Mouse (Mus musculus): ENCODE measurements around the gene Pomt1. TPM values are rescaled to one million over a fixed set of nuclear protein-coding genes. Genes with fewer than 3 reads are reported as not detected.

The Pomt1 gene
- polyA plus RNA-seq, 2 experiments = 22.9 to 36.4 TPM

- no peak for ATAC-seq (ENCODE audit: low FRiP score, low read depth)
- no peak for TF ChIP-seq POLR2A (IDR thresholded peaks at IDR 0.05; ENCODE audit: borderline replicate concordance, extremely low read depth, insufficient read depth, insufficient read length)
Observed at GRCm38 (mm10) chr2:32220969-32221368, 15.4 kb upstream of the Pomt1 start.

GRCm38 (mm10) chr2:32221577-32221976 is 14.8 kb upstream of the Pomt1 start:
- Histone ChIP-seq H3K36me3 (ENCODE audit: control insufficient read depth, insufficient read depth, low read length) (peaks cover 100% of the 10 kb centered on the region), H3K4me3 (replicated peaks; ENCODE audit: low read length) (no peak overlapping the region), H3K4me2 (replicated peaks; ENCODE audit: low read depth, low read length, severe bottlenecking) (no peak overlapping the region), H3K27ac (replicated peaks; ENCODE audit: low read depth, low read length) (no peak overlapping the region), H3K9me3 (ENCODE audit: control insufficient read depth, low read length) (no peaks in the 10 kb centered on the region), H3K9ac (ENCODE audit: low read depth, low read length, severe bottlenecking) (no peak overlapping the region), H3K4me1 (ENCODE audit: control insufficient read depth, insufficient read depth, low read length) (no peaks in the 10 kb centered on the region), H3K27me3 (ENCODE audit: control insufficient read depth, insufficient read depth, low read length) (no peaks in the 10 kb centered on the region)
- TF ChIP-seq POLR2A (IDR thresholded peaks at IDR 0.05; ENCODE audit: borderline replicate concordance, extremely low read depth, insufficient read depth, insufficient read length) = no peak
- WGBS = 92% methylated on average over 7 of the region's 7 CpGs
- ATAC-seq (ENCODE audit: low FRiP score, low read depth) = no peak
- DNase-seq (ENCODE audit: low spot score) = no peak

More at GRCm38 (mm10) chr2:32220969-32221368, 15.4 kb upstream of the Pomt1 start:
- H3K9me3 ChIP-seq (ENCODE audit: control insufficient read depth, low read length) = no peaks in the 10 kb centered on the region
- no peak overlapping the region for H3K4me2 ChIP-seq (replicated peaks; ENCODE audit: low read depth, low read length, severe bottlenecking)
- H3K4me1 ChIP-seq (ENCODE audit: control insufficient read depth, insufficient read depth, low read length) = no peaks in the 10 kb centered on the region
- H3K27me3 ChIP-seq (ENCODE audit: control insufficient read depth, insufficient read depth, low read length) = no peaks in the 10 kb centered on the region
- no peak overlapping the region for H3K27ac ChIP-seq (replicated peaks; ENCODE audit: low read depth, low read length)
- WGBS = 96% methylated on average over 10 of the region's 10 CpGs
- H3K36me3 ChIP-seq (ENCODE audit: control insufficient read depth, insufficient read depth, low read length) = peaks cover 100% of the 10 kb centered on the region
- H3K4me3 ChIP-seq (replicated peaks; ENCODE audit: low read length) = no peak overlapping the region
- DNase-seq (ENCODE audit: low spot score) = no peak
- no peak overlapping the region for H3K9ac ChIP-seq (ENCODE audit: low read depth, low read length, severe bottlenecking)

GRCm38 (mm10) chr2:32222057-32222456 is 14.3 kb upstream of the Pomt1 start:
- WGBS = 82% methylated on average over 10 of the region's 10 CpGs
- Histone ChIP-seq H3K27me3 (ENCODE audit: control insufficient read depth, insufficient read depth, low read length) (no peaks in the 10 kb centered on the region), H3K4me3 (replicated peaks; ENCODE audit: low read length) (no peak overlapping the region), H3K4me2 (replicated peaks; ENCODE audit: low read depth, low read length, severe bottlenecking) (no peak overlapping the region), H3K4me1 (ENCODE audit: control insufficient read depth, insufficient read depth, low read length) (no peaks in the 10 kb centered on the region), H3K9ac (ENCODE audit: low read depth, low read length, severe bottlenecking) (no peak overlapping the region), H3K9me3 (ENCODE audit: control insufficient read depth, low read length) (no peaks in the 10 kb centered on the region), H3K36me3 (ENCODE audit: control insufficient read depth, insufficient read depth, low read length) (peaks cover 100% of the 10 kb centered on the region), H3K27ac (replicated peaks; ENCODE audit: low read depth, low read length) (no peak overlapping the region)
- DNase-seq (ENCODE audit: low spot score) (no peak), ATAC-seq (ENCODE audit: low FRiP score, low read depth) (no peak)
- TF ChIP-seq POLR2A (IDR thresholded peaks at IDR 0.05; ENCODE audit: borderline replicate concordance, extremely low read depth, insufficient read depth, insufficient read length) = no peak

- no peaks in the 10 kb centered on the region for H3K27me3 ChIP-seq (ENCODE audit: control insufficient read depth, insufficient read depth, low read length)
- TF ChIP-seq POLR2A (IDR thresholded peaks at IDR 0.05; ENCODE audit: borderline replicate concordance, extremely low read depth, insufficient read depth, insufficient read length) = no peak
- peak overlapping the region; percentile 74 for H3K4me2 ChIP-seq (replicated peaks; ENCODE audit: low read depth, low read length, severe bottlenecking)
- H3K27ac ChIP-seq (replicated peaks; ENCODE audit: low read depth, low read length) = peak overlapping the region; percentile 75
- H3K9ac ChIP-seq (ENCODE audit: low read depth, low read length, severe bottlenecking) = peak overlapping the region; percentile 67
- H3K4me3 ChIP-seq (replicated peaks; ENCODE audit: low read length) = peak overlapping the region; percentile 60
- WGBS = 30% methylated on average over 7 of the region's 7 CpGs
- ATAC-seq (ENCODE audit: low FRiP score, low read depth) (no peak), DNase-seq (ENCODE audit: low spot score) (no peak)
- H3K9me3 ChIP-seq (ENCODE audit: control insufficient read depth, low read length) = no peaks in the 10 kb centered on the region
- H3K4me1 ChIP-seq (ENCODE audit: control insufficient read depth, insufficient read depth, low read length) = peaks cover 18% of the 10 kb centered on the region
- H3K36me3 ChIP-seq (ENCODE audit: control insufficient read depth, insufficient read depth, low read length) = peaks cover 43% of the 10 kb centered on the region
Observed at GRCm38 (mm10) chr2:32235433-32235832, 957 bp upstream of the Pomt1 start.

GRCm38 (mm10) chr2:32236760-32237487 is 534 bp downstream of the Pomt1 start:
- DNase-seq (ENCODE audit: low spot score) = peak; percentile 71
- Histone ChIP-seq H3K9ac (ENCODE audit: low read depth, low read length, severe bottlenecking) (peak overlapping the region; percentile 67), H3K27me3 (ENCODE audit: control insufficient read depth, insufficient read depth, low read length) (no peaks in the 10 kb centered on the region), H3K4me3 (replicated peaks; ENCODE audit: low read length) (peak overlapping the region; percentile 60), H3K9me3 (ENCODE audit: control insufficient read depth, low read length) (no peaks in the 10 kb centered on the region), H3K4me2 (replicated peaks; ENCODE audit: low read depth, low read length, severe bottlenecking) (peak overlapping the region; percentile 74), H3K36me3 (ENCODE audit: control insufficient read depth, insufficient read depth, low read length) (peaks cover 28% of the 10 kb centered on the region), H3K4me1 (ENCODE audit: control insufficient read depth, insufficient read depth, low read length) (peaks cover 18% of the 10 kb centered on the region), H3K27ac (replicated peaks; ENCODE audit: low read depth, low read length) (peak overlapping the region; percentile 61)
- peak; percentile 14; the same call in 1 of the 2 replicates for ATAC-seq (ENCODE audit: low FRiP score, low read depth)
- under 1% methylated on average over 20 of the region's 20 CpGs for WGBS
- no peak for TF ChIP-seq POLR2A (IDR thresholded peaks at IDR 0.05; ENCODE audit: borderline replicate concordance, extremely low read depth, insufficient read depth, insufficient read length)

Data from limb, embryonic 14.5 days (tissue).